Mouse (Mus musculus) hindbrain, embryonic 10.5 days (tissue): ENCODE measurements around the gene Phf13. TPM values are rescaled to one million over a fixed set of nuclear protein-coding genes. Genes with fewer than 3 reads are reported as not detected.

Experiments used
- DNase-seq: peaks from one replicate; pipeline ENCODE4 v3.0.0-alpha.2; 2017; ENCODE audit warnings: low spot score
- H3K27ac ChIP-seq: fragments of 300-500 bp; sonication (generic); 2 replicates; pipeline ENCODE4 v1.5.1; 2016; ENCODE audit warnings: mild to moderate bottlenecking, moderate library complexity
- H3K27me3 ChIP-seq: fragments of 300-500 bp; sonication (generic); 2 replicates; pipeline ENCODE4 v1.6.1; 2016; ENCODE audit warnings: mild to moderate bottlenecking; ENCODE audit not compliant: poor library complexity, insufficient read depth, severe bottlenecking
- H3K36me3 ChIP-seq: fragments of 300-500 bp; sonication (generic); 2 replicates; pipeline ENCODE4 v1.6.1; 2016; ENCODE audit warnings: mild to moderate bottlenecking, moderate library complexity
- H3K4me1 ChIP-seq: fragments of 300-500 bp; sonication (generic); replicated peaks from 2 replicates; pipeline ENCODE4 v1.6.1; 2016; ENCODE audit warnings: mild to moderate bottlenecking
- H3K4me3 ChIP-seq: fragments of 300-500 bp; sonication (generic); 2 replicates; pipeline ENCODE4 v1.5.1; 2016; ENCODE audit warnings: mild to moderate bottlenecking, moderate library complexity
- H3K9me3 ChIP-seq: fragments of 300-500 bp; sonication (generic); 2 replicates; pipeline ENCODE4 v1.6.1; 2016; ENCODE audit warnings: mild to moderate bottlenecking, moderate library complexity
- WGBS: fragments of 180-500 bp; shearing (Covaris S2); methylation state at CpG from one replicate; pipeline ENCODE4 v1.1.7; 2016; 5-methylcytosine and 5-hydroxymethylcytosine counted together
- polyA plus RNA-seq: library from polyadenylated mRNA; unstranded; fragments of >200 nt; fragmentation: Nextera tagmentation; extraction: Ambion mirVana; gene quantifications from 2 replicates; pipeline ENCODE4 v1.2.1, GENCODE M21; 2016

Phf13 gene
- polyA plus RNA-seq, 1 experiment from 2014 or later = 30.7 TPM

- Histone ChIP-seq H3K4me3 (peak overlapping the region; percentile 95), H3K27ac (no peak overlapping the region), H3K36me3 (peaks cover 26% of the 10 kb centered on the region), H3K4me1 (peaks cover 87% of the 10 kb centered on the region), H3K27me3 (peaks cover 15% of the 10 kb centered on the region; the same call in 1 of the 2 replicates), H3K9me3 (no peaks in the 10 kb centered on the region)
- 66% methylated on average over 15 of the region's 15 CpGs for WGBS
- DNase-seq = no peak
These were observed 32.4 kb upstream of the Phf13 start for GRCm38 (mm10) chr4:152028456-152028855.

DNA sequence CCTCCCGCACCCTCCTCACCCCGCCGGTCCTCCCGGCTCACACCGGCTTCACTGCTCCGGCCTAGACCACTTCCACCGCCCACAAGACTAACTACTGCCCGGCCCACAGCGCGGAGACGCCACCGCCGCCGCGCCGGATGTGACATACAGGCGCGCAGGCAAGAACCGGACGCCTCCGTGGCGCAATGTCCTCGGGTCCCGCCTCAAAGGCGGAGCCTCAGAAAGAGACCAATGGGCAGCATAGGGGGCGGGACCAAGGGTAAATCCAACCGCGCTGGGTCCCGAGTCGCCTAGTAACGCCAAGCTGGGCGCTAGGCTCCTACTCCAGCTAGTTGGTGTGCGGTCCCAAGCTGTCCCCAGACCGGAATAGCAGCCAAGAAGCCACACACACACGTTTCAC is 31.5 kb upstream of the Phf13 start, which contains the start of gene Zbtb48:
TSS of gene Zbtb48 (minus strand) at position 148 of the 400 bp plus-strand sequence.
- Histone ChIP-seq H3K27me3 (peaks cover 10% of the 10 kb centered on the region; the same call in 1 of the 2 replicates), H3K4me1 (peaks cover 88% of the 10 kb centered on the region), H3K4me3 (peak within 1 kb of the TSS; percentile 95), H3K9me3 (no peaks in the 10 kb centered on the region), H3K36me3 (peaks cover 36% of the 10 kb centered on the region), H3K27ac (peak within 1 kb of the TSS; percentile 92)
- WGBS = under 1% methylated on average over 35 of the region's 35 CpGs
- DNase-seq = peak; percentile 96

DNA sequence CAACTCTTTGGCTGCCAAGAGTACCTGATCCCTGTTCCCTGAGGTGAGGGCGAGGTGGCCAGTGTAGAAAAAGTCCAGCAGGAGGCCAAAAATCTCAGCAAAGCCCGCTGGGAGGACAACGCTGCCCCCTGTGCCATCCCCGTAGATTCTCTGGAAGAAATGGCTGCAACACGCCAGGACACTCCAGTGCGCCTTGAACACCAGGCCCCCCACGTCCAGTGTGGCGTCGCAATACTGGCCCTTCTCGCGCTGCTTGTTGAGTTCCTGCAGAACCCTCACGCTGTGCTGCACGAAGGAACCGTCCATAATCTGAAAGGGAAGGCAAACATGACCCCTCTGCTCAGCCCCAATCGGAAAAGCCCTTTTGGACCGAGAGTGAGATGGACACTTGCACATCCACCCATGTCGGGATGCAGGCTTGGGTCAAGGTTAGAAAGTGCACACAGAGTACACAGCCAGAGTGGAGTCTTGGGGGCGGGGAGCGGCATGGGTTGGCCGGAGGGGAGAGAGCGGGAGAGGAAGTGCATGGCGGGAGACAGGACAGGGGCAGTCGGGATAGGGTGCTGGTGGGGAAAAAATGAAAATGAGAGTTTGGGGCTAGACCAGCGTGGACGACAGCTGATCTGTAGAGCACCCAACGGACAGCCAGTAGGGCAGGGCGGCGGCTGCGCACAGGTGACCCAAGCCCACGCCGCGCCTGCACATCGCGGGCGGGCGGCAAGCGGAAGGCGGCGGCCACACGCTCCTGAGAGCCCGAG is 30.9 kb upstream of the Phf13 start:
- no peak for DNase-seq
- Histone ChIP-seq H3K9me3 (no peaks in the 10 kb centered on the region), H3K27me3 (peaks cover 4% of the 10 kb centered on the region; the same call in 1 of the 2 replicates), H3K4me1 (peaks cover 83% of the 10 kb centered on the region), H3K27ac (peak overlapping the region; percentile 92), H3K36me3 (peaks cover 42% of the 10 kb centered on the region), H3K4me3 (peak overlapping the region; percentile 95)
- WGBS = 2% methylated on average over 41 of the region's 41 CpGs

DNA sequence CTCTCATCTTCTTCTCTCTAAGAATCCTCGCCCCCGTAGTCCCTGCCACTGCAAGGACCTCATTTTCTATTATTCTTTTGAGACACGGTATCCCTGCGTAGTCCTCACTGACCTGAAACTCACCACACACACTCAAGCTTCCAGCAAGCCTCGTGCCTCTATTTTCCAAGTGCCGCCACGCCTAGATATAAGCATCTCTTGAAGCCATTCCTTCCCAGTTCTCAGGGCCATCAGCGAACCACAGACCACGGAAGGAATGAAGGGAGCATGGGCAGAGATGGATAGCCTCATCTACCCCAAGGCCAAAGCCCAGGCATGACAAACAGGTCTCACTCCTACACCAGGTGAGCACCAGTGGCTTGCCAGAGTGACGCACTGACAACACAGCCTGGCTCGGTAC is 28.5 kb upstream of the Phf13 start:
- 94% methylated on average over 11 of the region's 11 CpGs for WGBS
- Histone ChIP-seq H3K36me3 (peaks cover 66% of the 10 kb centered on the region), H3K9me3 (no peaks in the 10 kb centered on the region), H3K27ac (no peak overlapping the region), H3K27me3 (no peaks in the 10 kb centered on the region), H3K4me3 (0 out of 2 replicates have a peak overlapping the region, but pooled peaks have one; percentile 2), H3K4me1 (peaks cover 64% of the 10 kb centered on the region)
- no peak for DNase-seq

GRCm38 (mm10) chr4:152022506-152022905 is 26.4 kb upstream of the Phf13 start:
- no peak overlapping the region for H3K4me3 ChIP-seq
- H3K36me3 ChIP-seq = peaks cover 86% of the 10 kb centered on the region
- WGBS = 89% methylated on average over 8 of the region's 8 CpGs
- no peak for DNase-seq
- no peaks in the 10 kb centered on the region for H3K27me3 ChIP-seq
- H3K27ac ChIP-seq = no peak overlapping the region
- H3K4me1 ChIP-seq = peaks cover 46% of the 10 kb centered on the region
- H3K9me3 ChIP-seq = no peaks in the 10 kb centered on the region

GRCm38 (mm10) chr4:152021568-152022097 is 25.6 kb upstream of the Phf13 start:
- no peaks in the 10 kb centered on the region for H3K27me3 ChIP-seq
- H3K36me3 ChIP-seq = peaks cover 93% of the 10 kb centered on the region
- no peak overlapping the region for H3K4me3 ChIP-seq
- no peak overlapping the region for H3K27ac ChIP-seq
- no peaks in the 10 kb centered on the region for H3K9me3 ChIP-seq
- H3K4me1 ChIP-seq = peaks cover 38% of the 10 kb centered on the region
- DNase-seq = no peak
- WGBS = 78% methylated on average over 12 of the region's 12 CpGs

DNA sequence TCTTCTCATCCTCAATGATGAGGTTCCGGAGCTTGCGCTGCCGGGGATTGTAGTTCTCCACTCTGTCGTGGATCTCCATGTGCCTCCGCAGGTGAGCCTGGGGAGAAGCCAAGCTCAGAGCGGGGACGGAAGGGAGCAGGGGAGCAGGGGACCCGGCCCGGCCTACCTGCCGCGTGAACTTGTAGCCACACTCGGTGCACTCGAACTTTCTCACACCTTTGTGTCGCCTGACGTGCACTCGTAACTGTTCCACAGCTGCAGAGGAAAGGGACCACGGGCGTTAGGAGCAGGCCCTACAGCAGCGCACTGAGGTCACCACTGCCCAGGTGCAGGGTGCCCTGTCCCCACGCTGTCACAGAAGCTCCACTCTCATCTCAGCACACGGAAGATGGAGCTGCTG is 24.0 kb upstream of the Phf13 start:
- DNase-seq = no peak
- 93% methylated on average over 21 of the region's 21 CpGs for WGBS
- H3K4me3 ChIP-seq = no peak overlapping the region
- H3K27ac ChIP-seq = no peak overlapping the region
- peaks cover 99% of the 10 kb centered on the region for H3K36me3 ChIP-seq
- no peaks in the 10 kb centered on the region for H3K27me3 ChIP-seq
- no peaks in the 10 kb centered on the region for H3K9me3 ChIP-seq
- peaks cover 22% of the 10 kb centered on the region for H3K4me1 ChIP-seq

DNA sequence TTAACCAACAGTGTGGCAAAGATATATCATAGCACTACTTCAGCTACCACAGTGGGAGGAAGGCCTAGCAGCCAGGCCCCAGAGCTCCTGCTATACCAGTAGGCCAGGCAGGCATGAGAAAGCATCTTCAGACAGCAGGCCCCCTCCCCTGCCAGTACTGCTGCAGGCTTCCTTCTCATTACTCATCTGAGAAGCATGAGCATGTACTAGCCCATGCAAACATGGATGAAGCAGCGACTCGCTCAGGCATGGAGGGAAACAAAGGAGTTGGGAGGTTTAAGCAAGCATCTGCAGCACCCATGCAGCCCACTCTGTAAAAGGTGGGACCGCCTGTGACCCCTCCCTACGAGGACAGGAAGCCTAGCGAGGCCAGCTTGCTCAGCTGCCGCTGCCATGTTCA is 23.0 kb upstream of the Phf13 start:
- Histone ChIP-seq H3K27ac (no peak overlapping the region), H3K4me1 (peaks cover 13% of the 10 kb centered on the region), H3K27me3 (no peaks in the 10 kb centered on the region), H3K4me3 (no peak overlapping the region), H3K9me3 (no peaks in the 10 kb centered on the region), H3K36me3 (peaks cover 99% of the 10 kb centered on the region)
- no peak for DNase-seq
- 84% methylated on average over 6 of the region's 6 CpGs for WGBS

DNA sequence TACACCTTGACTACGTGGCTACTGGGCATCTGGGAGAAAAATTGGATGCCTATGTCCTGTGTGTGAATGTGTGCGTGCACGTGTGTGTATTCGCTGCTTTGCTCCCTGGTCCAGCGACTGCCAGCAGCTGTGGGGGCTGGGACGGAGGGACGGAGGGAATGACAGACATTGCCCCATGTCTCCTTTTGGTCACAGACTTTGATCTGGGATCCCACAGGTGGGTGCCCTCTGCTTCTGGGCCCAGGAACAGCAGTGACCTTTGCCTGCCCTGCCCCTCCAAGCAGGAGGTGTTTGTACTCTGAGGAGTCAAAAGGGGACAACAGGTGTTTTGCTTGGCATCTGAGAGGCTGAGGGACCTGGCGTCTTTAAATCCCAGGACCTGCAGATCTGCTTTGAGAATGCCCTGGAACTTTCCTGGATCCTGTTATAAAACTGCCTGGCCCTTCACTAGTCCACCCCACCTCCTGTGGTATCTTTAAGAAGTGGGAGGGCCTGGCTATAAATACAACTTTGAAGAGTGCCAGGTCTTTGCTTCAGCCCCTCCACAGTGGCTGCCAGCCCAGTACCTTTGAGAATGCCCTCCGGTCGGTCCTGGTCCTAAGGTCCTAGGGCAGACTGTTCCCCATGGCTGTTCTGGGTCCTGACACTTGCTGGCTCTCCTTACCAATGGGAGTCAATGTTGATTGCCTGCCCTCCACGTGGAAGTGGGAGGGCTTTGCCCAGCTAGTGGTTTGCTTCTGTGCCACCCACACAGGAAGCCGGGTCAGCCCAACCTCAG is 17.2 kb upstream of the Phf13 start:
- WGBS = 87% methylated on average over 12 of the region's 12 CpGs
- Histone ChIP-seq H3K4me3 (no peak overlapping the region), H3K27ac (no peak overlapping the region), H3K36me3 (peaks cover 60% of the 10 kb centered on the region), H3K27me3 (peaks cover 10% of the 10 kb centered on the region), H3K4me1 (peaks cover 35% of the 10 kb centered on the region), H3K9me3 (no peaks in the 10 kb centered on the region)
- DNase-seq = no peak

- WGBS = 95% methylated on average over 16 of the region's 16 CpGs
- DNase-seq = no peak
- H3K9me3 ChIP-seq = no peaks in the 10 kb centered on the region
- H3K36me3 ChIP-seq = peaks cover 50% of the 10 kb centered on the region
- H3K27me3 ChIP-seq = peaks cover 22% of the 10 kb centered on the region
- no peak overlapping the region for H3K4me3 ChIP-seq
- no peak overlapping the region for H3K27ac ChIP-seq
- peaks cover 46% of the 10 kb centered on the region for H3K4me1 ChIP-seq
These were observed 16.1 kb upstream of the Phf13 start for GRCm38 (mm10) chr4:152012109-152012508.

DNA sequence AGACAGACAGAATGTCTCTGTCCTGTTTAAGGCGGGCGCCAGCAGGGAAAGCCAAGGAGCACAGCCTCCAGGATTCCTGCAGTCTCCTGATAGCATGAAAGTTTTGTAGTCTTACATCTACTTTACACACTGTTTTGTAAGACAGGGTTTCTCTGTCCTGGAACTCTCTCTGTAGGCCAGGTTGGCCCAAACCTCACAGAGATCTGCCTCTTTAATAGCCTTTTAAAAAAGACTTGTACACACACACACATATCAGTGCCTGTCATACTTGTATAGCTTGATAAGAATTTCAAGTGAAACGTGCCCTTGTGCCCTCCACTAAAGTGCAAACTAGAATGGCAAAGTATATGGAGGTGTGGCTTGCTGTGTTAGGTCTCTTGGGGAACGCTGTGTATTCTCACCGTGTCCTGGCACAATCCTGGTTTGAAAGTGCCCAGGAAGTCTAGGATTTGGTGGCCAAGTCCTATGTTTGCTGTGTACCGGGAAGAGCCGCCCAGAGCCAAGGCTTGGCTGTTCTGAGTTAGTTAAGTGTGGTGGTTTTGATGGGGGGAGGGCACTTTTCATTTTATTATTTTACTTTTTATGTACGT is 15.2 kb upstream of the Phf13 start:
- Histone ChIP-seq H3K4me1 (peaks cover 54% of the 10 kb centered on the region), H3K4me3 (peak overlapping the region; percentile 72), H3K27me3 (peaks cover 30% of the 10 kb centered on the region), H3K9me3 (no peaks in the 10 kb centered on the region), H3K27ac (no peak overlapping the region), H3K36me3 (peaks cover 42% of the 10 kb centered on the region)
- no peak for DNase-seq
- WGBS = 77% methylated on average over 8 of the region's 8 CpGs

- Histone ChIP-seq H3K27me3 (peaks cover 31% of the 10 kb centered on the region), H3K9me3 (no peaks in the 10 kb centered on the region), H3K27ac (0 out of 2 replicates have a peak overlapping the region, but pooled peaks have one; percentile 84), H3K36me3 (peaks cover 36% of the 10 kb centered on the region), H3K4me1 (peaks cover 54% of the 10 kb centered on the region), H3K4me3 (peak overlapping the region; percentile 72)
- DNase-seq = no peak
- 10% methylated on average over 13 of the region's 13 CpGs for WGBS
These were observed 14.7 kb upstream of the Phf13 start for GRCm38 (mm10) chr4:152010707-152011134.
